Mouse (Mus musculus) layer of hippocampus, postnatal 25 days (tissue): Measurements from ENCODE around the gene Tas2r135. TPM values are rescaled to one million over a fixed set of nuclear protein-coding genes. Genes with fewer than 3 reads are reported as not detected.

Experiments used
- DNase-seq, 2 experiments: peaks; one replicate each; pipeline ENCODE4 v3.0.0; 2022; ENCODE audit warnings: mixed read lengths in 2 of 2, low spot score in 1 of 2; ENCODE audit errors: extremely low spot score in 1 of 2
- total RNA-seq, 2 experiments: library from RNA; stranded (reverse); gene quantifications; 2 replicates each; pipeline ENCODE4 v1.2.3; 2021

Tas2r135 gene
- total RNA-seq, result not detected

DNA sequence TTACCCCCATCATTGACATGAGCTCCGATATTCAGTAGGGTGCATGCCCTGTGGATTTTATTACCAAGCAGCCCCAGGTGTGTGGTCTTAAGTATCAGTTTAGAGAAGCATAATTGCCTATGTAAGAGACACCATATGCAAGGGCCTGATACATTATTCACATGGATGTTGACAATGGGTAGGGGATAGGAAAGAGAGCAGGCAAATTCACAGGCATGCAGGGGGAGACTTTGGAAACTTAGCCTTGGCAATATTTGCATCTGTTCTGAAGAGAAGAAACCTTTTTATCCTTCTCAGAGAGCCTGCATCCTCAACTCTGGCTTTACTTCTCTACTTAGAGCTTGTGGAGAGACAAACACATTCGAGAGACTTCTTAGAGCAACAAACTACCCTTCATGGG is at the start of gene Tas2r135:
Gene Tas2r135 (plus strand): TSS at position 301 of the 400 bp plus-strand sequence.
- no peak for DNase-seq

DNA sequence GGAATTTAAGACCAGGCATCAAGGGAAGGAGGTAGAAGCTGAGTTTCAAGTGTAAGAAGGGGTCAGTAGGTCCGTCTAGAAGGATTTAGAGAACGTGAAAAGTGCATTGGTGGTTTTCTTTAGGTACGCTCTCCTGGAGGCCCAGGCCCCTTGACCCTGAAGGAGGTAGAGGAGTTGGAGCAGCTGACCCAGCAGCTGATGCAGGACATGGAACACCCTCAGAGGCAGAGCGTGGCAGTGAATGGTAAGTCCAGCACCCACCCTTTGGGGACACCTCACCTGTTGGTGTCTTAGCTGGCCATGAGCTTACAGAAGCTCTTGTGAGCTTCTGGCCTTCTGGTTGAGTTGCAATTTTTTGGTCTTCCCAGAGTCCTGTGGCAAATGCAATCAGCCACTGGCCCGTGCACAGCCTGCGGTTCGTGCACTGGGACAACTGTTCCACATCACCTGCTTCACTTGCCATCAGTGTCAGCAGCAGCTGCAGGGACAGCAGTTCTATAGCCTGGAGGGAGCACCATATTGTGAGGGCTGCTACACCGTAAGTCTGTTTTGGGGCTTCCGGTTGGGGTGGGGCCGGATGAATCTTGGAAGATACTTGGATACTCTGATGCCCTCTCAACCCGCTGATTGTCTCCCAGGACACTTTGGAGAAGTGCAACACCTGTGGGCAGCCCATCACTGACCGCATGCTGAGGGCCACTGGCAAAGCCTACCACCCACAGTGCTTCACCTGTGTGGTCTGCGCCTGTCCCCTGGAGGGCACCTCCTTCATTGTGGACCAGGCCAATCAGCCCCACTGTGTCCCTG is 49.2 kb upstream of the Tas2r135 start:
- DNase-seq, result no peak

DNA sequence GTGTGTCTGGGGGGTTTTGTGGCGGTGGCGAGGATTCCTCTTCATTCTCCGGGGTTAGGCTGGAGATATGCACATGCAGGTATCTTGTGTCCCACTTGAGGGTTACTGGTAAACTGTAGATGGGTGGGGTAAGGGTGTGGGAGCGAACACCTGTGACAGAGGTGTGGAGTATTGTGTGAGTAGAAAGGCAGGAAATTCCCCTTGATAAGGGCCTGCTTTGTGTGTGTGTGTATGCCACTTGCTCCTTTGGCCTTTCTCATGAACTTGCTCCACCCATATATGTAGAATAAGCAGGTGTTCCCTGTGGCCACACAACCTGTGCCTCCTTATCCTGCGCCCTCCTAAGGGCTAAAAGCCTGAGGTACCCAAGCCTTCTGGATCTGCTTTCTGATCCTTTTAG is 48.3 kb upstream of the Tas2r135 start:
- no peak for DNase-seq

DNA sequence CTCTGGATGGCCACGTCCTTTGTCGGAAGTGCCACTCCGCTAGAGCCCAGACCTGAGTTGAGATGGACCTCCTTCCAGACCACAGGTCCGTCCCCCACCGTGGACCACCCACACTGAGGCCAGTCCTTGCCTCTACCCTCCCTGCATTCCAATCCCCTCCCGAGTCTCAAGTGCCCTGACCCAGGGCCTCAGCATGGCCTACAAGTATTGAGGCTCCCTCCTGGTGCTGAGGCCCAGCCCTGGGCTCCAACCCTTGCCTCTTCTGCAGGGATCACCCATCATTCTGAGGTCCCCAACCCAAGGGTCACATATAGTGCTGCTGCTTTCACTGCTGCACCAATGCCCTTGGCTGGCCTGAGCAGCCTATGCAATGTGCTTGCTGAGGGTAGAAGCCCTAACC is 47.3 kb upstream of the Tas2r135 start:
- no peak for DNase-seq

DNA sequence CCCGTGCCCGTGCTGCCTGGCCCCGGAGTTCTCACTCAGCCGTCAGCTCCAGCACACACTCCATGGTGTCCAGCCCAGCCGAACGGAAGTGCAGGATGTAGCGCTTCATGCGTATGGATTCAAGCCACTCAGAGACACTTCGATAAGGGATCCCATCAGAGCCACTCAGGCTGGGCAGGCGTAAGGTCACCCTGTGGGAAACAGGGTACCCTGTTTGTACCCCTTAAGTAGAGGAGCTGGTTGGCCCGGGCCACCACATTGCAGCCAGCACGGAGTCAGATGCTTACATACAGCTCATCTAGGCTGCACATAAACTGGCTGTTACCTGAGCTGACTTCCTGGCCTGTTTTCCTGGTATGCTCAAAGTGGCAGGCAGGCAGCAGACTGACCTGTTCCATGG is 46.3 kb upstream of the Tas2r135 start:
- DNase-seq, result no peak

DNA sequence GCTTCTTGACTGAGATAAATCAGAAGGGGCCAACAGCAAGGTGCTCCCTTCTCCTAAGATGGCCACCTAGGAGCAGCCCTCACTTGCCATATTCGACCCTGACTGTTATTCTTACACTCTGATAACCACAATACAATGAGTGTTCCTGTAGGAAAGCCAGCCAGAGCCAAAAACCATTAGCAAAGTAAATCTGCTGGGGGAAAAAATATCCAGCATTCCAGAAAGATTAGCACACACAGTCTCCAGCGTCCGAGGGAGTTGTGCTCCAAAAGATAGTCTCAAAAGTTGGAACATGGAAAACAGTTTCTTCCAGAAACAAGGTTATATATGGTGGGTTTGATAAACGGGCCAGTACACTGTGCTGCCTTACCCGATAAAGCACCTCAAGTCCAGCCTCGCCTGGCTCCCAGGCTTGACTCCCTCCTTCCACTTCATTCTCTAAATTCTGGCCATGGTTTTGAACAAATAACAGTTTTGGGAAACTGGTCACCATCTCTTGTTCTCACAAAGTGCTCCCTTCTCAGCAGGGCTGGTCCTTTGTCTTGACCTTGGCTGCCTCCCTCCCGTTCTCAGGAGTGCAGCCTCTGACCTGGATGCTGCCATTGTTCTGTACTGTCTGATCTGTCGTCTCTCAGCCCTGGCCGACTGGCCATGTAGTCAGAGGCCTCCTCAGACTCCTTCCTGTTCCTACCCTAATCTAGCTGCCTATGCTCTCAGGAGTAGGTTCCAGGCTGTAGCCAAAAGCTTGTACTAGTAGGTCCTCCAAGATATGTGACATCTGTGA is 45.7 kb upstream of the Tas2r135 start:
- DNase-seq, result no peak

DNA sequence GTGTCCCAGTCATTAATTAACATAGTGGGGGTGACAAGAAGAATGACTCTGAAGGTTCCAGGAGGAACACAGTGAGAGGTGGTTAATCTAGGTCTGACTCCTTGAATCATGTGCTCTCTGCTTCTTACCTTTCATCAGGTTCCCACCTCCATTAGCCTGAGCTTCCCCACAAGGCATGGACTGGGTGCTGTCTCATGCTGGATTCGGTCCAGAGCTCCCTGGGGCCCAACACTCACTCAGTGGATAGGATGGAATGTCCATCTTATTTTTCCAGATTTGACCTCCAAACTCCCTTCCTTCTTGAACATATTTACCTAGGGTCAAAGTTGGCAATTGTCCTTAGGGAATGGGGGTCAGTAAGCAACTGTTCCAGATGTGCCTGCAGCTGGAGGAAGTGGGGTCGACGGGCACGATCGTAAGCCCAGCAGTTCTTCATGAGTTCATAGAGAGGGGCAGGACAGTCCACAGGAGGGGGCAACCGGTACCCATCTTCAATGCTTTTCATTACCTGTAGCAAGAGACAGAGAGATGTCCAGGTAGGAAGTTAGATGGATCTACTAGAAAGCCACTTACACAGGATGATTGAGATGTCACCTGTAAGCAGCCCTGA is 44.9 kb upstream of the Tas2r135 start:
- DNase-seq, result no peak

DNA sequence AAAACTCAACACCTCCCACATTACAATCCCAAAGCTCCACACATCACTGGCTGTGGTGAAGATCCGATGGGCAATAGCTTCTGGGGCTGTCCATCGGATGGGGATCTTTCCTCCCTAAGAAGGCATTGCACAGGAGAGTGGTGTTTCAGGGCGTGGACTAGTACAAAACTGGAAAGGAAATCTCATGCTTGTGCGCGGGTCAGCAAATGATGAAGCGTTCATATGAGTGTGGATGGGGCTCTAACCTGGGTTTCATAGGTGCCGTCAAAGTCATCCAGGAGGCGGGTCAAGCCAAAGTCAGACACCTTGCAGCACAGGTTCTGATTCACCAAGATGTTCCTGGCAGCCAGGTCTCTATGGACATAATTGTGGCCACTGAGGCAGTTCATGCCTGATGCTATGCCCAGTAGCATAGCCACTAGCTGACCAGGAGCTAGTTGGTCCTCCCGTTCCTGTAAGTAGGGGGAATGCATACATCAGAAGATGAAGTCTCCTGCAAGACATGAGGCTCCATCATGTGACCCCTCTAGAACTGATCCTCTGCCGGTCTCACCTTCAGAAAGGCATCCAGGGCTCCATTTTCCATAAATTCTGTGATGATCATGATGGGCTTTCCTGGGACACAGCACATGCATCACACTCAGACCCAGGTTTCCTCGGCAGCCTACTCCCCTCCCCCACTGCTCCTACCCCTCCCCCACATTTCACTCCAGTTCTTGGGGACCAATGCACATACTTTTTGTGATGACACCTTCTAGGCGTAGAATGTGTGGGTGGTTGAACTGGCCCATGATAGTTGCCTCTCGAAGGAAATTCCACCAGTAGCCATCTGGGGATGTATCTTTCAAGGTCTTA is 44.0 kb upstream of the Tas2r135 start:
- no peak for DNase-seq

DNA sequence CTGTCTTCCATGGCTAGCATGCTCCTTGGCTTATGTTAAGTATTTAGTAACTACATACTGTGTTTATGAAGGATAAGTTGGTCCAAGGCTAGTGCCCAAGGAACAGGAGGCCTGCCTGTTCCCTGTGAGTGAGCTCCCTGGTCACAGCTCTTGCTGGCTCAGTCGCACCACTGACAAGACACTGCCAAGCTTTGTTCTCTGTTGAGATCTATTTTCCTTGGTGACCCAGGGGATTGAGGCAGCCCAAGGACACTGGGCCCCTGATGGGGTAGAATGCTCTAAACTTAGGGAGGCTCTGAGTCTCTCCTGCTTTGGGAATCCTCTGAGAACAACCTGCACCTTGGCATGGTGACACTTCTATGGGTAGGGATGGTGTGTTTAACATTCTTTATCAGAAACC is 43.2 kb upstream of the Tas2r135 start:
- DNase-seq, result no peak

DNA sequence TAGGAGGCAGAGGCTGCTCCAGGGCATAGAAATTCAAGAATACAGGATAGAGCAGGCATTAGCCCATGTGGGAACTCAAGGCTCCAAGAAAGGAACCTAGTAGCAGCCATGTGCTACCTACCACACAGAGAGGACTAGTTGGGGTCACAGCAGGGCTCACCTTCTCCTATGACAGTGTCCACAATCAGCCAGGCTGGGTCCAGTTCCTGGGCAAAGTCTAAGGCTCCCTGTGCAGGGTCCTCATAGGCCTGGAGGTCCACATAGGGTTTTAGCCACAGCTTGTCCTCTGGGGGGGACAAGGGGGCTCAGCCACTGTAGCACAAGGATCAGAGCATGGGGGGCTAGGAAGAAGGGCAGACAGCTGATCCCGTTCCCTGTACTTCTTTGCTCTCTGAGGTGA is 42.7 kb upstream of the Tas2r135 start:
- DNase-seq, result no peak

DNA sequence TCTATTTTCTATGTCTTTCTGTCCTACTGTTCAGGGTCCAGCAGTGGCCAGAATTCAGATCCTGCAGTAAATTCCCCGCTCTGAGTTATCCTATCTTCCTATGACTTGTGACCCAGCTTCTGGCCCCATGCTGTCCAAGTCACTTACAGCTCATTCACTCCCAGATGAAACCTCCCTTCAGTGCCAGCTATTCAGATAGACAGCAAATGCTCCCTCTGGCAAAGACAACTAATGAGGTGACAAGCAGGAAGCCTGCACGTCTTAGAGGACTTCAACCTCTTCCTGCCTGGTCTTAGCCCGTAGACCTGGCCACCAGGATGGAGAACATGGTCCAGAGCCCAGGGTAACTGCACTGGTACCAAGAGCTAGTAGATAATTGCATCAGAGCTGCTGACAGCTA is 42.3 kb upstream of the Tas2r135 start:
- DNase-seq, result no peak

DNA sequence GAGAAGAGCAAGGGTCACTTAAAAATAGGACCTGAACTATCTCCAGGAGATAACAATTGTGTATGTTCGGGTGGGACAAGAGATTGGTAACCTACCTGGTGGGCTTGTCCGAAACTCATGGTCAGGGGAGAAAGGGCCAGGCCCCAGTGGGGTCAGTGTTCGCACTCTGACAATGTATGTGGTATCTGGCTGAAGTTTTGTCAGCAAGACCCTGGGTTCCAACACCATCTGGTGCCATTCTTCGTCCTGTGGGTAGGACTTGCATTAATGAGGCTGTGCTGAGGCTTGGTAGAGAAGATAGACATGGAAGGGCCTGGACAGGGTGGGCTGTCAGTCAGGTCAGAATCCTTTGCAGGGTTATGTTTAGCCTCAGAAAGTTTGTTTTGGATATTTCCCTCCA is 41.2 kb upstream of the Tas2r135 start:
- DNase-seq, result no peak

DNA sequence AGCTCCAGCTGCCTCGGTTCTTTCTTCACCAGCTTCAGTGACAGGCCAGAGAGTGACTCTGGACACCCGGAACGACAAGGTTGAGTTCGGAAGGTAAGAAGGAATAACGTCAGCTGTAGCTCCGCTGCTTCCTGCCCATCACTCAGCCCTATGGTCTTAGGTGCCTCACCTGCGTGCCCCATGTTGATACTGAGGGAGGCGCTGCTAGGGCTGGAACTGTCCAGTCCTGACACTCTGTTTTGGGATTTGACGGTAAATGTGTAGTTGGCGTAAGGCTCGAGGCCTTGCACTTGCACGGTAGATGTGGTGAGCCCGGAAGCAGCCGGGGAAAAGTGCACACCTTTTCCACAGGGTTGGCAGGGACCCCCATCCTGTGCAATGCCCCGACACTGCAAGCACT is 40.6 kb upstream of the Tas2r135 start:
- no peak for DNase-seq

DNA sequence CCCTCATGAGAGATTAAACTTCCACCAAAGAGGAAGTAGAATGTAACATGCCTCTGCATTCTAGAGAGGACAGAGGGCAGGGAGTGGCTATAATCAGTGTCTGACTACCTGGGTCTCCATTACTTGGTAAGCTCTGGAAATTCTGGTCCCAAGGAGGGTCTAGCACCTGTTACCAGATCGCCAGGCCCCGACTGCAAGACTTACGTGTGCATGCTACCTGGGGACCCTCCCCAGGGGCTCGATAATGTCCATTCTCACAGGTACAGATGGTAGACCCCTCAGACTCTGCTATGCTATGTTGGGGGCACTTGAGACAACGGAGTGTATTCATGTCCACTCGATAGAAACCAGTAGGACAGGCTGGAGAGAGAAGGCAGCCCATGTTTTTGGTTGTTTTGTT is 40.0 kb upstream of the Tas2r135 start:
- no peak for DNase-seq

DNA sequence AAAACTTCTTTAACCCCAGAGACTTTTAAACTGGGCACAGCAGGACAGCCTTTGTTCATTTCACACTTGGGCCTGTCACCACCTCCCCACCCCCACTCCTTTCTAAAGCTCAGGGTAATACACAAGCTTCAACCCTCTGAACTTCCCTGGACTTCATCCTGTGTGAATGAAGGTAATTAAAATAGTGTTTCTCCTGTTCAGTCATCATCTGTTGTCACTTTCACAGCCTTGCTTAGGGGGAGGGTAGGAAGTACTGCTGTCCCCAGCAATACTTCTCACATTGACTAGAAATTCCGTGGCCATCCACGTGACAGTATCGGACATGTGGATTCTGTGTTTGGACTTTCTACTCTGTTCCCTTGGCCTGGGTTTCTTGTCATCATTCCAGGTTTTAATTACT is 35.4 kb upstream of the Tas2r135 start:
- no peak for DNase-seq

DNA sequence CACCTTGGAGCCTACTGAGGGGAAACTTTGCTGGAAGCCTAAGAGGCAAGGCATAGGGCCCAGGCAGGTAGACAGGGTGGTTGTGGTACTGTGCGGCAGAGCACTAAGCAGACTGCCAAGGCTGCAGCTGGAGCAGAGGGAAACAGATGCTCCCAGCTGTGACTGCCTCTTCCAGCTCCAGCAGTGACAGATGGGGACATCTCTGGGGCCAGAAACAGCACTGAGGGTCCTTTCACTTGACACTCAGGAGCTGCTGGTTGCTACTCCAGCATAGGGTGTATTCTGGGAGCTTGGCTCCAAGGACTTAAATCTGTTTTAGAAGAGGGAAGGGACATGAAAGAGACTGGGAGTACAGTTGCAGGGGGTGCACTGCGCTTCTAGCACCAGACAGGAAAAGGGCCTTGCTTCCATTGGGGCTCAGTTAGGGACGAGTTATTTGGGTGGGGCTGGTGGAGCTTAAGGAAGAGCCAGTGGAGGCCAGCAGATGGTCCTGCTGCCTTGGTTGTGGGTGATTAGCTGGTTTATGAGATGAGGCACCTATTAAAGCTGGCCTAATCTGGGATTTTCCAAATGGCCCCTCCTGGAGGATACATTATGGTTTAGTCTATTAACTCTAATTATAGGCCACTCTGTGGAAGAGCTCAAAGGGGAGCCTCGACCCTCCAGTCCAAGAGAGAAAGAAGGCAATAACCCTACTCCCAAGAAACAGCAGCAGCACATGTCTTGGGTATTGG is 34.4 kb upstream of the Tas2r135 start:
- no peak for DNase-seq

DNA sequence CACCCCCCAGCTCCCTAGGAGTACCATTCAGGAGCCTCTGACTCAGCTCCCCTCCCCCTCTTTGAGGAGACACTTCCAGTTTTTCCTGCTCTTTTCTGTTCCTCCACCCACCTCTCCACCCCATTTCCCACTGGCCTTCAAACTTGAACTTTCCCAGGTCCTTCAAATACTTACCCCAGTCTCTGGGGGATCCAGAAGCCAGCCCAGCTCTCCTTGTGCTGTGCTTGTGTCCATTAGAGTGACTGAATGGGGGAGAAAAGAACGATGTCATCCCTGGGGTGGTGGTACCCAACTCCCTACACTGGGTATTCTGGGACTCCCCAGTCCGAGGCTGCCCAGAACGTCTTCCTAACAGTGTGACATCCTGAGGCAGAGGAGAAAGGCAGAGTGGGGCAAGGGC is 33.2 kb upstream of the Tas2r135 start:
- DNase-seq, result no peak

DNA sequence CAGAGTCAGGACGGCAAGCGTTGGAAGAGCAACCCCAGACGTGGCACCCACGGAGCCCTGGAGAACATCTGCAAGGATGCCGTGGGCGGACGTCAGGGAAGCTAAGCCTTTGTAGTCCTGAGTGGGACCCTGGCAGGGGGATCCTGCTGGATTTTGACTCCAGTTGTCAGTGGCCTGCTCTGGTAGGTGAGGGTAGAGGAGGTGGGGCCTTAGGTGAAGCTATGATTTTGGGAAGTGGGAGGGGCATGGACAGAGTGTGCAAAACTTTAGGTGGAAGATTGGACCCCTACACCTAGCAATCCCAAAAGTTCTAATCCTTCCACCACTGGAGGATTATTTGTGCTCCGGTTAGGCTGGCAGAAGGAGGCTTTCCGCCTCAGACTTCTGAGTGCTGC is 32.8 kb upstream of the Tas2r135 start:
- no peak for DNase-seq

DNA sequence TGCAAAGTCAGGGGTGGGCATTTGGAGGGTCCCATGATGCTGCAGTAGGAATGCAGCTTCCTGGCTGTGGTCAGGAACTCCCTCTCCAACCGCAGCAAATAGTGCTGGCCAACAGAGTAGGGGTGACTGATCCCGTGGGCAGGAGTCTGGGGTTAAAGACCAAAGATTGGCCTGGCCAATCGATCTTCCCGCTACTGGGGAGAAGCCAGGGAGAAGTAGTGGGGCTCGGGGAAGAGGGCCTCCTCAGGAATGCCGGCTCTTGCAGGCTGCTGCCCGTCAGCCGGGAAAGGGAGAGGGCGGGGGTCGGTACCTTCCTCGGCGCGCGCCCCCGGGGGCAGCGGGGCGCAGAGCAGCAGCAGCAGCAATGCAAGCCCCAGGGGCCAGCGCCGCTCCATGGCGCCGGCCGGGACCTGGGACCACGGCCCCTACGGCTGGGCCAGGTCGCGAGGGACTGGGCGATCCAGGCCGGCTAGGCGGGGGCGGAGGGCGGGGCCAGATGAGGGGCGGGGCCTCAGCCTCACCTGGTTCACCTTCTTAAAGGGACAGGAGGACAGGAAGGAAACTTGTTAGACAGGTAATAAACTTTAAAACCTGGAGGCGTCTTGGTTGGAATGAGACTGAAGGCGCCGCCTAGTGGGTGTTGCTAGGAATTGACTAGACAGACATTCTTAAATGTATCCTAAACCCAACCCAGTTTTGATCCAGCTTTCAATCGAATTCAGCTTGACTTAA is 32.3 kb upstream of the Tas2r135 start, which contains the start of gene Epha1:
Gene Epha1 (minus strand): TSS at position 453 of the 732 bp plus-strand sequence.
- DNase-seq, result peak in 1 of 2 experiments; percentile 74
